Mouse (Mus musculus) embryonic facial prominence, embryonic 13.5 days (tissue): Measurements from ENCODE around the gene Dvl1. TPM values are rescaled to one million over a fixed set of nuclear protein-coding genes. Genes with fewer than 3 reads are reported as not detected.

Source experiments
- ATAC-seq: fragments of 200-750 bp; cut with Nextera tagmentation; 2 replicates; pipeline ENCODE4 v1.8.0; 2017; ENCODE audit warnings: low read depth; ENCODE audit not compliant: insufficient number of reproducible peaks, insufficient read depth, low FRiP score, low TSS enrichment
- H3K27ac ChIP-seq: fragments of 300-500 bp; sonication (generic); 2 replicates; pipeline ENCODE4 v1.5.1; 2015; ENCODE audit warnings: moderate library complexity, mild to moderate bottlenecking, inconsistent platforms
- H3K27me3 ChIP-seq: fragments of 300-500 bp; sonication (generic); 2 replicates; pipeline ENCODE4 v1.6.1; 2015; ENCODE audit warnings: mild to moderate bottlenecking, inconsistent platforms
- H3K36me3 ChIP-seq: fragments of 300-500 bp; sonication (generic); 2 replicates; pipeline ENCODE4 v1.6.1; 2015; ENCODE audit warnings: mild to moderate bottlenecking, inconsistent platforms
- H3K4me1 ChIP-seq: fragments of 300-500 bp; sonication (generic); 2 replicates; pipeline ENCODE4 v1.6.1; 2015; ENCODE audit warnings: inconsistent platforms
- H3K4me2 ChIP-seq: fragments of 300-500 bp; sonication (generic); 2 replicates; pipeline ENCODE4 v1.6.1; 2015; ENCODE audit warnings: moderate library complexity, mild to moderate bottlenecking, inconsistent platforms
- H3K4me3 ChIP-seq: fragments of 300-500 bp; sonication (generic); 2 replicates; pipeline ENCODE4 v1.5.1; 2015; ENCODE audit warnings: mild to moderate bottlenecking, inconsistent platforms
- H3K9ac ChIP-seq: fragments of 300-500 bp; sonication (generic); 2 replicates; pipeline ENCODE4 v1.6.1; 2015; ENCODE audit warnings: mild to moderate bottlenecking, inconsistent platforms
- H3K9me3 ChIP-seq: fragments of 300-500 bp; sonication (generic); 2 replicates; pipeline ENCODE4 v1.6.1; 2016; ENCODE audit warnings: inconsistent platforms
- WGBS: fragments of 180-500 bp; shearing (Covaris S2); methylation state at CpG from one replicate; pipeline ENCODE4 v1.1.7; 2015; ENCODE audit warnings: mixed read lengths; 5-methylcytosine and 5-hydroxymethylcytosine counted together
- polyA plus RNA-seq: library from polyadenylated mRNA; unstranded; fragments of >200 nt; fragmentation: Nextera tagmentation; extraction: Ambion mirVana; gene quantifications from 2 replicates; pipeline ENCODE4 v1.2.1, GENCODE M21; 2015

The Dvl1 gene
- polyA plus RNA-seq, 1 experiment from 2014 or later = 4.0 TPM

- Histone ChIP-seq H3K27ac (no peak overlapping the region), H3K9me3 (no peaks in the 10 kb centered on the region), H3K9ac (no peak overlapping the region; the same call in 1 of the 2 replicates), H3K36me3 (peaks cover 64% of the 10 kb centered on the region), H3K27me3 (no peaks in the 10 kb centered on the region), H3K4me1 (peaks cover 23% of the 10 kb centered on the region), H3K4me3 (no peak overlapping the region), H3K4me2 (no peak overlapping the region)
- ATAC-seq = no peak
- 90% methylated on average over 9 of the region's 9 CpGs for WGBS
Measured at GRCm38 (mm10) chr4:155888181-155888580, 41.0 kb downstream of the Dvl1 start.

- Histone ChIP-seq H3K4me1 (peaks cover 34% of the 10 kb centered on the region), H3K27me3 (no peaks in the 10 kb centered on the region), H3K9ac (no peak overlapping the region), H3K9me3 (no peaks in the 10 kb centered on the region), H3K4me3 (no peak overlapping the region), H3K36me3 (peaks cover 54% of the 10 kb centered on the region), H3K27ac (no peak overlapping the region), H3K4me2 (no peak overlapping the region)
- no peak for ATAC-seq
- WGBS = 77% methylated on average over 5 of the region's 5 CpGs
Measured at GRCm38 (mm10) chr4:155889316-155889715, 42.1 kb downstream of the Dvl1 start.

GRCm38 (mm10) chr4:155891011-155891471, 43.8 kb downstream of the Dvl1 start:
- H3K27ac ChIP-seq = peak overlapping the region; percentile 95
- under 1% methylated on average over 34 of the region's 34 CpGs for WGBS
- peak overlapping the region; percentile 94 for H3K4me2 ChIP-seq
- H3K9ac ChIP-seq = peak overlapping the region; percentile 85
- H3K4me3 ChIP-seq = peak overlapping the region; percentile 77
- H3K4me1 ChIP-seq = peaks cover 48% of the 10 kb centered on the region
- no peaks in the 10 kb centered on the region for H3K27me3 ChIP-seq
- ATAC-seq = no peak
- H3K9me3 ChIP-seq = no peaks in the 10 kb centered on the region
- peaks cover 41% of the 10 kb centered on the region for H3K36me3 ChIP-seq

- Histone ChIP-seq H3K4me3 (peak within 1 kb of the TSS; percentile 77), H3K9me3 (no peaks in the 10 kb centered on the region), H3K27me3 (no peaks in the 10 kb centered on the region), H3K36me3 (peaks cover 41% of the 10 kb centered on the region), H3K27ac (peak within 1 kb of the TSS; percentile 95), H3K9ac (peak within 1 kb of the TSS; percentile 85), H3K4me1 (peaks cover 48% of the 10 kb centered on the region), H3K4me2 (peak within 1 kb of the TSS; percentile 94)
- peak; percentile 87 for ATAC-seq
- WGBS = under 1% methylated on average over 52 of the region's 52 CpGs
Measured at GRCm38 (mm10) chr4:155891551-155892001, 44.4 kb downstream of the Dvl1 start, which contains the start of the genes Pusl1 and Acap3. Gene Pusl1 (minus strand): TSS chr4:155891781. Gene Acap3 (plus strand): TSS chr4:155891822.

- under 1% methylated on average over 36 of the region's 56 CpGs for WGBS
- no peaks in the 10 kb centered on the region for H3K9me3 ChIP-seq
- peak; percentile 88 for ATAC-seq
- H3K4me2 ChIP-seq = peak overlapping the region; percentile 94
- H3K36me3 ChIP-seq = peaks cover 41% of the 10 kb centered on the region
- H3K9ac ChIP-seq = peak overlapping the region; percentile 85
- H3K27me3 ChIP-seq = no peaks in the 10 kb centered on the region
- peaks cover 48% of the 10 kb centered on the region for H3K4me1 ChIP-seq
- peak overlapping the region; percentile 95 for H3K27ac ChIP-seq
- peak overlapping the region; percentile 77 for H3K4me3 ChIP-seq
Measured at GRCm38 (mm10) chr4:155892017-155892416, 44.8 kb downstream of the Dvl1 start.

GRCm38 (mm10) chr4:155892438-155893211, 45.4 kb downstream of the Dvl1 start:
- ATAC-seq = peak; percentile 33
- H3K4me1 ChIP-seq = peaks cover 48% of the 10 kb centered on the region
- peaks cover 37% of the 10 kb centered on the region for H3K36me3 ChIP-seq
- H3K4me3 ChIP-seq = peak overlapping the region; percentile 77
- WGBS = 4% methylated on average over 37 of the region's 37 CpGs
- peak overlapping the region; percentile 95 for H3K27ac ChIP-seq
- H3K4me2 ChIP-seq = peak overlapping the region; percentile 94
- H3K9ac ChIP-seq = peak overlapping the region; percentile 85
- H3K9me3 ChIP-seq = no peaks in the 10 kb centered on the region
- H3K27me3 ChIP-seq = no peaks in the 10 kb centered on the region

- no peak for ATAC-seq
- H3K4me3 ChIP-seq = peak overlapping the region; percentile 77
- H3K4me2 ChIP-seq = peak overlapping the region; percentile 94
- H3K9me3 ChIP-seq = no peaks in the 10 kb centered on the region
- no peak overlapping the region for H3K27ac ChIP-seq
- WGBS = 81% methylated on average over 7 of the region's 8 CpGs
- peaks cover 35% of the 10 kb centered on the region for H3K36me3 ChIP-seq
- peaks cover 48% of the 10 kb centered on the region for H3K4me1 ChIP-seq
- no peaks in the 10 kb centered on the region for H3K27me3 ChIP-seq
- H3K9ac ChIP-seq = peak overlapping the region; percentile 85
Measured at GRCm38 (mm10) chr4:155893212-155893690, 46.0 kb downstream of the Dvl1 start.

GRCm38 (mm10) chr4:155894311-155894881, 47.2 kb downstream of the Dvl1 start:
- H3K4me1 ChIP-seq = peaks cover 47% of the 10 kb centered on the region
- no peak overlapping the region for H3K27ac ChIP-seq
- ATAC-seq = no peak
- 0 out of 2 replicates have a peak overlapping the region, but pooled peaks have one; percentile 12 for H3K4me3 ChIP-seq
- no peaks in the 10 kb centered on the region for H3K9me3 ChIP-seq
- H3K9ac ChIP-seq = peak overlapping the region; percentile 85
- WGBS = 28% methylated on average over 8 of the region's 8 CpGs
- peak overlapping the region; percentile 94 for H3K4me2 ChIP-seq
- no peaks in the 10 kb centered on the region for H3K27me3 ChIP-seq
- peaks cover 33% of the 10 kb centered on the region for H3K36me3 ChIP-seq

- H3K4me2 ChIP-seq = peak overlapping the region; percentile 94
- WGBS = 38% methylated on average over 6 of the region's 6 CpGs
- H3K27ac ChIP-seq = no peak overlapping the region
Measured at GRCm38 (mm10) chr4:155895216-155895615, 48.0 kb downstream of the Dvl1 start.

GRCm38 (mm10) chr4:155895826-155896225, 48.6 kb downstream of the Dvl1 start:
- Histone ChIP-seq H3K4me1 (peaks cover 34% of the 10 kb centered on the region), H3K4me3 (no peak overlapping the region), H3K27ac (no peak overlapping the region), H3K9me3 (no peaks in the 10 kb centered on the region), H3K9ac (no peak overlapping the region), H3K36me3 (peaks cover 41% of the 10 kb centered on the region), H3K4me2 (no peak overlapping the region), H3K27me3 (no peaks in the 10 kb centered on the region)
- no peak for ATAC-seq
- WGBS = 87% methylated on average over 4 of the region's 4 CpGs

More at GRCm38 (mm10) chr4:155895216-155895615, 48.0 kb downstream of the Dvl1 start:
- Histone ChIP-seq H3K4me3 (0 out of 2 replicates have a peak overlapping the region, but pooled peaks have one; percentile 12), H3K9ac (peak overlapping the region; percentile 85), H3K27me3 (no peaks in the 10 kb centered on the region), H3K36me3 (peaks cover 35% of the 10 kb centered on the region), H3K4me1 (peaks cover 40% of the 10 kb centered on the region), H3K9me3 (no peaks in the 10 kb centered on the region)
- no peak for ATAC-seq

GRCm38 (mm10) chr4:155896461-155896860, 49.3 kb downstream of the Dvl1 start:
- no peak for ATAC-seq
- Histone ChIP-seq H3K9ac (no peak overlapping the region), H3K9me3 (no peaks in the 10 kb centered on the region), H3K27ac (no peak overlapping the region), H3K4me3 (no peak overlapping the region), H3K4me1 (peaks cover 32% of the 10 kb centered on the region), H3K36me3 (peaks cover 48% of the 10 kb centered on the region), H3K4me2 (no peak overlapping the region), H3K27me3 (no peaks in the 10 kb centered on the region)
- 96% methylated on average over 12 of the region's 12 CpGs for WGBS
